Mouse (Mus musculus) Patski (cell line): ENCODE results near the gene D130043K22Rik. TPM values are rescaled to one million over a fixed set of nuclear protein-coding genes. Genes with fewer than 3 reads are reported as not detected.

Experiments used
- ATAC-seq: fragments of 100-300 bp; one replicate; pipeline ENCODE4 v1.8.0; 2021
- CTCF ChIA-PET: fragments of 350-600 bp; sonication (Branson Sonifier 250); formaldehyde crosslinking; loops from one replicate; lab custom pipeline; 2022; ENCODE audit warnings: inconsistent platforms; lab: Charles Lee
- POLR2A ChIA-PET: fragments of 350-600 bp; sonication (Branson Sonifier 250); formaldehyde crosslinking; loops from one replicate; lab custom pipeline; 2022; ENCODE audit warnings: antibody characterized with exemption, inconsistent platforms; lab: Charles Lee
- DNase-seq: peaks from one replicate; pipeline ENCODE4 v3.0.0-alpha.2; 2011; ENCODE audit warnings: low read depth, low spot score
- H3K27me3 ChIP-seq: fragments of 371-371 bp; one replicate; pipeline ENCODE4 v1.5.1; 2021
- CTCF ChIP-seq: fragments of 100-300 bp; IDR thresholded peaks from one replicate; pipeline ENCODE4 v1.5.1; 2021
- in situ Hi-C: fragments of 300-500 bp; cut with MboI; formaldehyde crosslinking; loops from 3 replicates; pipeline ENCODE4 v1.11.1; 2018; ENCODE audit warnings: low pct_unique_long_range_greater_than_20kb, mixed read lengths
- polyA plus RNA-seq: library from polyadenylated mRNA; unstranded; gene quantifications from one replicate; pipeline ENCODE4 v1.2.3, GENCODE M21; 2021

Gene D130043K22Rik
- polyA plus RNA-seq, 1 experiment from 2014 or later, result 0.19 TPM

GRCm38 (mm10) chr13:24862520-24862919 is 17.6 kb downstream of the D130043K22Rik start:
- POLR2A ChIA-PET, result no interaction called here
- ATAC-seq, result no peak
- TF ChIP-seq CTCF, result peak; percentile 56
- no peak for DNase-seq
- CTCF ChIA-PET, result no interaction called here
- no peaks in the 10 kb centered on the region for H3K27me3 ChIP-seq
- in situ Hi-C loops, result no loop called here

DNA sequence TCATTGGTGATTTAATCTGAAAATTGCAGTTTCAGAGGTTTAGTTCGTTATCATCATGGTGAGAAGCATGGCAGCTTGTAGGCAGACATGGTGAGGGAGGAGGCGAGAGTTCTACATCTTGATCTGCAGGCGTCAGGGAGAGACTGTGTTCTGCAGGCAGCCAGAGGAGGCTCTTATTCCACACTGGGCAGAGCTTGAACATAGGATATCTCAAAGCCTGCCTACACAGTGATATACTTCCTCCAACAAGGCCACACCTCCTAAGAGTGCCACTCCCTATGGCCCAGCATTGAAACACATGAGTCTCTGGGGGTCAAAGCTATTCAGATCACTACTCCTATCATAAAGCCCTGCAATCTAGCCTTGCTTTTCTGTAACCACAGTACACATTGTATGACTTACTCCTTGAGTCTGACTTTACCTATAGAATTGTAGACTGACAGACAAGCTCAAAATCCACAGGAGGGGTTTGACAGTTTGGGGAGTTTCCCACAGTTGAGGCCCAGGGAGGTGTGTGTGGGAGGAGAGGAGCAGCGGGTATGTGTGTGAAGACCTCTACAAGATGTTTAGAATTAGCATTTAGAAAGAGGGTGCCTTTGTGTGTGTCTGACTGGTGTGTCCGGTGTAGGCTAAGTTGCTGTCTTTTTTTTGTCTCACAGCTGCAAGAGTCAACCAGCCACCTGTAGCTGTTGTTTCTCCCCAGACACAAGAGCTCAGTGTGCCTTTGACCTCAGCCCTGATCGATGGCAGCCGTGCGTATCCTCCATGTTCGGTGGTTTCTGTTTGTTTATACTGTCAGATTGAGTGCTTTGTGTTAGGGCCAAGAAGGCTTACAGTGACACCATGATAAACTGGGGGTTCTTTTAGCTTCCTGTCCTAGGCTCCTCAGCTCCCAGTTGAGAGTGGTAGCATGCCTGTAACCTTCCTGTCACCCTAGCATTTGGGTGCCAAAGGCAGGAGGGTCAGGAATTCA is 21.8 kb downstream of the D130043K22Rik start:
- ChIA-PET CTCF (interaction anchor here (1.2 kb wide), 1 partner anchor 9 kb away, joined by 4 read pairs; no protein-coding TSS in a partner anchor), POLR2A (interaction anchor here (0.6 kb wide), 1 partner anchor 42 kb away, joined by 4 read pairs; no protein-coding TSS in a partner anchor)
- no peak for DNase-seq
- TF ChIP-seq CTCF, result no peak
- in situ Hi-C loops, result no loop called here
- no peaks in the 10 kb centered on the region for H3K27me3 ChIP-seq
- no peak for ATAC-seq

GRCm38 (mm10) chr13:24867789-24868188 is 22.9 kb downstream of the D130043K22Rik start:
- H3K27me3 ChIP-seq, result no peaks in the 10 kb centered on the region
- TF ChIP-seq CTCF, result no peak
- CTCF ChIA-PET, result interaction anchor here (1.3 kb wide), 1 partner anchor 10 kb away, joined by 3 read pairs; no protein-coding TSS in a partner anchor
- ATAC-seq (no peak), DNase-seq (no peak)
- in situ Hi-C loops, result no loop called here
- POLR2A ChIA-PET, result no interaction called here

DNA sequence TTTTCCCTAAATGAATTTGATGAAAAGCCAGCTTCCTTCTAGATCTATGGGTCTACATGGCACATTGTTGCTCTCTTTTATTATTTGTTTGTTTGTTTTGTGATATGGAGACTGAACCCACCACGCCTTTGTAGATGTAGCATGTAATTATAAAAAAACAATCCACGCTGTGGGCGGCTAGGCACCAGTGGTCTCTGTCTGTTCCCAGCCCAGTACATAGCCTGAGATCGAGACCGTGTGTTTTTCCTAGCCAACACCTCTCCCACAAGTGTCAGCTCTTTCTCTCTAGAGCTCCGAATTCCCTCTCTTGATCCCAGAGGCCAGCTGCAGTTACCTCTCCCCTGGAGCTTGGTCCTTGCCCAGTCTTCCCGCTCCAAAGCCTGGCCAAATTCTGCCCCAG is 23.3 kb downstream of the D130043K22Rik start:
- TF ChIP-seq CTCF, result no peak
- no peak for ATAC-seq
- POLR2A ChIA-PET, result no interaction called here

DNA sequence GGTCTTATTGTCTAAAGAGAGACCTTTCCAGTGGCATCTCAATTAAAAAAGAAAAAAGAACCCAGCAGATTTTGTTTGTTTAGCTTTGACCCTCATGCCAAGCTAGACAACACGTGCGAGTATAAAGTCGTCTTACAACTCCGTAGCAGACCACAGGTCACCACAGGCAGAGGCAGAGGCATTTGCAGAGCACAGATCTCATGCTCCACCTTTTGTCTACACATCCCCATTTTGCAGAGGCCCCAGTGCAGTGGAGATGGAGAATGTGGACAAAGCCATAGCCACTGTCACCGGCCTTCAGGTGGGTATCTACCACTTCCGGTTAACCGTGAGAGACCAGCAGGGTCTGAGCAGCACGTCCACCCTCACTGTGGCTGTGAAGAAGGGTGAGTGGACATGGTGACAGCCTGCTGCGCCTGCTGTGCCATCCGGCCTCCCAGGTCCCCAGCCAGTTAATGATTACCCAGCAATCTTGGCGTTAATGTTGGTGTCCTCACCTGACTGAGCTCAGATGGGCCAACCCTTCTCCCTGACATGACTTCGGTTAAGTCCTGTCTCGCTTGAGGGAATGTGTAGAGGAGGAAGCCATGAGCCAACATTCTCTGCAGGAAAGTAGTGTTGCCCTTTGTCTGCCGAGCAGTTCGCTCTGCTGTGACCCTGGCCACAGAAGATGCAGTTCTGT is 34.6 kb downstream of the D130043K22Rik start:
- in situ Hi-C loops, result no loop called here
- no peak for TF ChIP-seq CTCF
- ATAC-seq (peak; percentile 91), DNase-seq (peak; percentile 73)
- H3K27me3 ChIP-seq, result no peaks in the 10 kb centered on the region
- ChIA-PET CTCF (interaction anchor here (0.7 to 1.4 kb wide), 2 partner anchors 31 to 41 kb away, joined by 3 read pairs; no protein-coding TSS in a partner anchor), POLR2A (no interaction called here)

More for the DNA sequence above, 23.3 kb downstream of the D130043K22Rik start:
- CTCF ChIA-PET, result interaction anchor here (1.3 kb wide), 1 partner anchor 9 kb away, joined by 3 read pairs; no protein-coding TSS in a partner anchor
- H3K27me3 ChIP-seq, result no peaks in the 10 kb centered on the region
- in situ Hi-C loops, result no loop called here
- no peak for DNase-seq

- ATAC-seq (no peak), DNase-seq (no peak)
- in situ Hi-C loops, result no loop called here
- H3K27me3 ChIP-seq, result no peaks in the 10 kb centered on the region
- POLR2A ChIA-PET, result no interaction called here
- no peak for TF ChIP-seq CTCF
- CTCF ChIA-PET, result no interaction called here
Measured at GRCm38 (mm10) chr13:24880208-24880607, 35.3 kb downstream of the D130043K22Rik start.

DNA sequence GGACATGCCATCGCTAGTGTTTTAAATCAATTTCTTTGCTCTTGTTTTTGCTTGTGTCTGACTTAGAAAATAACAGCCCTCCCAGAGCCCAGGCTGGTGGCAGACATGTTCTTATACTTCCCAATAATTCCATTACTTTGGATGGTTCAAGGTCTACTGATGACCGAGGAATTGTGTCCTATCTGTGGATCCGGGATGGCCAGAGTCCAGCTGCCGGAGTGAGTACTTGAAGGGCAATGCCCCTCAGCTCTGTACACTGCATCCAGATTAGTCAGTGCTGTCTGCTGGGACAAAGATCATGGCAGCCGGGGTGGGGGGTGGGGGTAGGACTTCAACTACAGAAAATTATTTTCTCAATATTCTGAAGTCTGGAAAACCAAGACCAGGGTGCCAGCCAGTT is 35.8 kb downstream of the D130043K22Rik start:
- H3K27me3 ChIP-seq, result no peaks in the 10 kb centered on the region
- in situ Hi-C loops, result no loop called here
- ChIA-PET POLR2A (no interaction called here), CTCF (interaction anchor here (1.0 kb wide), 1 partner anchor 10 kb away, joined by 3 read pairs; no protein-coding TSS in a partner anchor)
- TF ChIP-seq CTCF, result no peak
- no peak for DNase-seq
- ATAC-seq, result no peak

DNA sequence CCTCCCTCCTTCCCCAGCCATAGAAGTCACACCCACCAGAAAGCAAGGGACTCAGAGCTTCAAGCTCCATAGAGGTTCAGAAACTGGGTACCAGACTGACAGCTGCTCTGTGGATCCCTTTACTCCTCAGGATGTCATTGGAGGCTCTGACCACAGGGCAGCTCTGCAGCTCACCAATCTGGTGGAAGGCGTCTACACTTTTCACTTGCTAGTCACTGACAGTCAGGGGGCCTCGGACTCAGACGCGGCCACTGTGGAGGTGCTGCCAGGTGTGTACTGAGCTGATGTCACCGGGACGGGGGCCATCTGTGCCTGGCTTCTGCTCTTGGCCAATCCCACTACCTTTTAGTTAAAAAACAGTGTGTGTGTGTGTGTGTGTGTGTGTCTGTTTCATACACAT is 37.5 kb downstream of the D130043K22Rik start:
- no peaks in the 10 kb centered on the region for H3K27me3 ChIP-seq
- ChIA-PET POLR2A (no interaction called here), CTCF (interaction anchor here (0.9 to 2.1 kb wide), 4 partner anchors 28 to 57 kb away, joined by 3 to 5 read pairs (median 4); no protein-coding TSS in a partner anchor)
- peak; percentile 38 for TF ChIP-seq CTCF
- in situ Hi-C loops, result no loop called here
- no peak for ATAC-seq
- DNase-seq, result no peak

DNA sequence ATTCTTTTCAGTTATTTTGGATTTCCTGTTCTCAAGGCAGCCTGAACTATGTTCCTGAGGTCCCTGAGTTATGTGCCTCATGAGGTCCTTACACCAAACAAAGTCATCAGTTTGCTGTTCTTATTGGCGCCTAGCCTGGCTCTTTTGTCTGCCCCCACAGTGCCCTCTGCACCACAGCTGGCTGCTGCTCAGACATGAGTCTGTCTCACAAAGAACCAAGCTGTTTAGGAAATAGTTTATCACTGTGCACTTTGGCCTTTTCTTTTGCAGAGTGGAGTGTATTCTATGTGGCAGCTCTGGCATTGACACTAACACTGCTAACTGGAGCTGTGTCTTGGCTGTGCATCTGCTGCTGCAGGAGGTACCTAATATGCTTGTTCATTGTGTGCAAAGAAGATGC is 44.6 kb downstream of the D130043K22Rik start:
- no peaks in the 10 kb centered on the region for H3K27me3 ChIP-seq
- no peak for DNase-seq
- no peak for TF ChIP-seq CTCF
- in situ Hi-C loops, result no loop called here
- ChIA-PET CTCF (no interaction called here), POLR2A (no interaction called here)
- no peak for ATAC-seq

DNA sequence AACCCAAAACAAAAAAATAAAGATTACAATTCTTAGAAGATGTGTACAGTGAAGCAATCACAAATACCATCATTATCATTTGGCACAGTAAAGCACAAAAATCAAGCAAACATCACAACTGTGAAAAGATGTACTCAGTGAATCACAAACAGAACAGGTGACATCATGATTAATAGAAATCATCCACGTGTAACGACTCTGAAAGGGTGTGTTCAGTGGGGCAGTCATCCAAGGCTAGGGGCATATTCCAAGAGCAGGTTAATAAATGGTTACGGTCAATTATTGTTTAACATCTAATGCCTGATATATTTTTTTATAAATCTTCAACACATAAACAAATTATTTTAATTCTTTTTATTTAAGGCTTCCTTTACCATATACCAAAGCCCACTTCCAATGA is 47.6 kb downstream of the D130043K22Rik start:
- in situ Hi-C loops, result no loop called here
- ChIA-PET POLR2A (no interaction called here), CTCF (no interaction called here)
- DNase-seq (no peak), ATAC-seq (no peak)
- TF ChIP-seq CTCF, result no peak
- H3K27me3 ChIP-seq, result no peaks in the 10 kb centered on the region
